Mouse (Mus musculus) layer of hippocampus, adult 9-11 months (tissue): ENCODE results near the gene Tk1.
A peak's percentile ranks its signal among the peaks of the same experiment; 100 is the strongest.
"Not testable (repeated sequence)": the region's sequence is repeated elsewhere in the genome, so short reads cannot be mapped to it uniquely, and the experiment has no call there.

Experiments used
- DNase-seq: peaks from one replicate; pipeline ENCODE4 v3.0.0; 2022

Gene Tk1

GRCm38 (mm10) chr11:117788481-117788880, 37.4 kb downstream of the Tk1 start:
- not testable (repeated sequence) for DNase-seq

GRCm38 (mm10) chr11:117786294-117786693, 39.6 kb downstream of the Tk1 start:
- peak; percentile 59 for DNase-seq

GRCm38 (mm10) chr11:117783683-117784309, 42.1 kb downstream of the Tk1 start:
- DNase-seq = no peak

GRCm38 (mm10) chr11:117783089-117783488, 42.8 kb downstream of the Tk1 start:
- no peak for DNase-seq

GRCm38 (mm10) chr11:117782705-117783034, 43.2 kb downstream of the Tk1 start:
- no peak for DNase-seq

- no peak for DNase-seq
Observed at GRCm38 (mm10) chr11:117781993-117782704, 43.7 kb downstream of the Tk1 start, which contains the start of the genes Tmc8 and Tmc6. Gene Tmc8 (plus strand): TSS chr11:117782076. Gene Tmc6 (minus strand): TSS chr11:117782198.

- peak; percentile 77 for DNase-seq
Observed at GRCm38 (mm10) chr11:117781199-117781821, 44.6 kb downstream of the Tk1 start.

GRCm38 (mm10) chr11:117780582-117781111, 45.2 kb downstream of the Tk1 start:
- DNase-seq = peak; percentile 81

- DNase-seq = no peak
Observed at GRCm38 (mm10) chr11:117780199-117780515, 45.7 kb downstream of the Tk1 start.

- DNase-seq = peak; percentile 77
Observed at GRCm38 (mm10) chr11:117779434-117780198, 46.3 kb downstream of the Tk1 start.

GRCm38 (mm10) chr11:117778851-117779433, 47.0 kb downstream of the Tk1 start:
- DNase-seq = no peak

GRCm38 (mm10) chr11:117778031-117778430, 47.9 kb downstream of the Tk1 start:
- no peak for DNase-seq

- no peak for DNase-seq
Observed at GRCm38 (mm10) chr11:117777111-117777510, 48.8 kb downstream of the Tk1 start.

GRCm38 (mm10) chr11:117776085-117776792, 49.7 kb downstream of the Tk1 start:
- DNase-seq = no peak

GRCm38 (mm10) chr11:117775540-117775939, 50.4 kb downstream of the Tk1 start:
- peak; percentile 59 for DNase-seq

GRCm38 (mm10) chr11:117774925-117775324, 51.0 kb downstream of the Tk1 start:
- no peak for DNase-seq

- no peak for DNase-seq
Observed at GRCm38 (mm10) chr11:117772352-117772751, 53.5 kb downstream of the Tk1 start.

GRCm38 (mm10) chr11:117770407-117770806, 55.5 kb downstream of the Tk1 start:
- DNase-seq = no peak

- no peak for DNase-seq
Observed at GRCm38 (mm10) chr11:117769683-117770047, 56.2 kb downstream of the Tk1 start.

- no peak for DNase-seq
Observed at GRCm38 (mm10) chr11:117768725-117769682, 56.9 kb downstream of the Tk1 start.

GRCm38 (mm10) chr11:117766275-117766674, 59.6 kb downstream of the Tk1 start:
- DNase-seq = no peak
